Mouse (Mus musculus) liver, postnatal 0 days (tissue): ENCODE results near the gene Mrpl48.

Experiments
- CTCF ChIP-seq: sonication (generic); IDR thresholded peaks from 2 replicates; pipeline ENCODE4 v1.5.1; 2016; ENCODE audit warnings: antibody characterized with exemption, low read depth
- EP300 ChIP-seq: IDR thresholded peaks from 2 replicates; pipeline ENCODE4 v1.6.1; 2016; ENCODE audit warnings: antibody characterized with exemption, low read depth, mild to moderate bottlenecking

DNA sequence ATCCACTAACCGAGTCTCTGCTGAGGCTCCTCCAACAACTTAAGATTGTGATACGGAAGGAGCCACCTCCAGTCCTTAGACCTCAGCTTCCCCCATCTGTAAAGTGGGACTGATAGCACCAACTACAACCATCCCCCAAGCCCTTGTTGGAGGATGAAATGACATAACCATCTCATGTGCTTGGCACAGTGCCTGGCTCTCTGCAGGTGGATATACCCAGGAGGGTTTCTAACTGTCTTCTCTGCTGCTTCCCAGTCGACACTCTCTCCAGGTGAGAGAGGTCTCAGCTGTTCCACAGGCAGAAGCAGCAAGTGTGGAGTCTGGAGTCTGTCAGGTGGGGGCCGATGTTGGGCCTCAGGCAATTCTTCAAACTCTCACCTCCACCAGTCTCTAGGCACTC is 42.9 kb upstream of the Mrpl48 start:
- no peak for TF ChIP-seq EP300
- TF ChIP-seq CTCF: no peak
